Mouse (Mus musculus): ENCODE results near the gene Mical2. TPM values are rescaled to one million over a fixed set of nuclear protein-coding genes. Genes with fewer than 3 reads are reported as not detected.

Gene Mical2
- polyA plus RNA-seq, 1 experiment from 2014 or later = 4.4 TPM

GRCm38 (mm10) chr7:112197461-112197860, 28.2 kb upstream of the Mical2 start:
- H3K4me3 ChIP-seq = no peak overlapping the region
- no peaks in the 10 kb centered on the region for H3K36me3 ChIP-seq
- no peak overlapping the region for H3K27ac ChIP-seq
- 71% methylated on average over 8 of the region's 8 CpGs for WGBS
- ATAC-seq (ENCODE audit: insufficient number of reproducible peaks, low FRiP score, low TSS enrichment, low read depth) = no peak
- no peak overlapping the region for H3K9ac ChIP-seq
- no peaks in the 10 kb centered on the region for H3K9me3 ChIP-seq
- H3K27me3 ChIP-seq = no peaks in the 10 kb centered on the region
- no peak overlapping the region for H3K4me2 ChIP-seq
- H3K4me1 ChIP-seq = peaks cover 8% of the 10 kb centered on the region

DNA sequence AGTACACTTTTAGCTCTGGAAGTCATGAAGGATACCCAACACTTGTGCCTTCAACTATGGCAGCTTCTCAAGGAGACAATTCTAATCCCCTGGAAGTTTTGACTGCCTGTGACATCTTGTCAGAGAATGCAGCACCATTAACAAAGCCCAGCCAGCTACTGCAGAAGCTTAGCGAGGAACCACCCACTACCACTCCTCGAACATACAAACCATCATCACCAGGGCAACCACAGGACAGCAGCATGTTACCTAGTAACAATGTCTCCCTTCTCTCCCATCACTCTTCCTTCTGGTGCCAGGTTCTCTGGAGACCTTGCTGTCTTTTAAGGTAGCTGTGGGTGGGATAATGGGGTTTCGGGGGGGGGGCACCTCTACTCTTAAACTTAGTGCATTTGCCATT, 26.3 kb upstream of the Mical2 start:
- Histone ChIP-seq H3K4me3 (no peak overlapping the region), H3K36me3 (no peaks in the 10 kb centered on the region), H3K4me2 (no peak overlapping the region), H3K9me3 (no peaks in the 10 kb centered on the region), H3K4me1 (peaks cover 9% of the 10 kb centered on the region; the same call in 1 of the 2 replicates), H3K27me3 (no peaks in the 10 kb centered on the region), H3K27ac (no peak overlapping the region), H3K9ac (no peak overlapping the region)
- 72% methylated on average over 3 of the region's 3 CpGs for whole genome bisulfite sequencing
- no peak for ATAC-seq (ENCODE audit: insufficient number of reproducible peaks, low FRiP score, low TSS enrichment, low read depth)

- no peak overlapping the region for H3K27ac ChIP-seq
- H3K4me2 ChIP-seq = no peak overlapping the region
- peaks cover 10% of the 10 kb centered on the region; the same call in 1 of the 2 replicates for H3K4me1 ChIP-seq
- H3K9me3 ChIP-seq = no peaks in the 10 kb centered on the region
- H3K4me3 ChIP-seq = no peak overlapping the region
- H3K27me3 ChIP-seq = no peaks in the 10 kb centered on the region
- 43% methylated on average over 4 of the region's 4 CpGs for WGBS
- no peaks in the 10 kb centered on the region for H3K36me3 ChIP-seq
- ATAC-seq (ENCODE audit: insufficient number of reproducible peaks, low FRiP score, low TSS enrichment, low read depth) = no peak
- H3K9ac ChIP-seq = no peak overlapping the region
These were observed 24.9 kb upstream of the Mical2 start for GRCm38 (mm10) chr7:112200761-112201160.

DNA sequence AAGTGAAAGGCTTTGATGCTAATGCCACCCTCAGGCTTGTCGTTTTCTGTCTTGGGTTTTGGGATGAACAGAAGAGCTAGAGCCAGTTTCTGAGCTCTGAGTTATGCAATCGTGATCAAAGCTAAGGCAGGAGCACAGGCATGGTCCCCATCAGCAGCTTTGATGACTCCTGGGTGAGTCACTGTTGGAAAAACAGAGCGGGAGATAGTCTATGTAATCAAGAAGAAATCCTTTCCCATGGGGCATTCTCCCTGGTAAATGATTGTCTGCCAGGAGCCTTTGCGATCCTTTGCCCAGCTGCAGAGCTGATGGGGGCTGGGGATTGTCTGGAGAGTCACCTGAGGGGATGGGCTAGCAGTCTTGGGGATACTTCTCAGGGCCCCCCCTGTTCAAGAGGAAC, 23.5 kb upstream of the Mical2 start:
- no peaks in the 10 kb centered on the region for H3K36me3 ChIP-seq
- 40% methylated on average over 4 of the region's 4 CpGs for WGBS
- ATAC-seq (ENCODE audit: insufficient number of reproducible peaks, low FRiP score, low TSS enrichment, low read depth) = no peak

DNA sequence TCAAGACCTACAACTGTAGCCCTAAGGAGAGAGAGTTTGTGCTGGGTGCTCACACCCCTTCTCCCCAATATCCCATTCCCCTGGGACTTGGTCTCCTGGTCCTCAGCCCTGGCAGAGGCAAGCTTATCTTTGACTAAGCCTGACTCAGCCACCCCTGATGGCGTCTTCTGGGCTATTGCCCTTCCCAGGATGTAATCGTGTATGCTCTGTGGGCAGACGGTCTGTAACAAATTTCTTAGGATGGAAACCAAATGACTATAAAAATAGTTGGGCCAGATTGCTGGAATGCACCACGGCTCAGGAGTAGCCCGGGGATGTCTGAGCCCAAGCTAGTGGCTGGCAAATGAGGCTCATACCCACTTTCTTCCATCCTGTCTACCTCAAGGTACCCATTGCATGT, 22.8 kb upstream of the Mical2 start:
- WGBS = 55% methylated on average over 5 of the region's 5 CpGs
- H3K4me2 ChIP-seq = no peak overlapping the region
- no peak overlapping the region for H3K27ac ChIP-seq
- no peak for ATAC-seq (ENCODE audit: insufficient number of reproducible peaks, low FRiP score, low TSS enrichment, low read depth)
- H3K36me3 ChIP-seq = no peaks in the 10 kb centered on the region
- no peaks in the 10 kb centered on the region for H3K9me3 ChIP-seq
- no peak overlapping the region for H3K4me3 ChIP-seq
- peaks cover 10% of the 10 kb centered on the region; the same call in 1 of the 2 replicates for H3K4me1 ChIP-seq
- no peaks in the 10 kb centered on the region for H3K27me3 ChIP-seq
- no peak overlapping the region for H3K9ac ChIP-seq

More for the DNA sequence above, 23.5 kb upstream of the Mical2 start:
- Histone ChIP-seq H3K9ac (no peak overlapping the region), H3K27ac (no peak overlapping the region), H3K4me1 (peaks cover 10% of the 10 kb centered on the region; the same call in 1 of the 2 replicates), H3K9me3 (no peaks in the 10 kb centered on the region), H3K4me2 (no peak overlapping the region), H3K4me3 (no peak overlapping the region), H3K27me3 (no peaks in the 10 kb centered on the region)

- H3K4me1 ChIP-seq = peaks cover 17% of the 10 kb centered on the region
- H3K27me3 ChIP-seq = no peaks in the 10 kb centered on the region
- no peak overlapping the region for H3K27ac ChIP-seq
- H3K9ac ChIP-seq = no peak overlapping the region
- WGBS = 72% methylated on average over 5 of the region's 5 CpGs
- H3K4me3 ChIP-seq = no peak overlapping the region
- ATAC-seq (ENCODE audit: insufficient number of reproducible peaks, low FRiP score, low TSS enrichment, low read depth) = no peak
- no peaks in the 10 kb centered on the region for H3K9me3 ChIP-seq
- no peaks in the 10 kb centered on the region for H3K36me3 ChIP-seq
- H3K4me2 ChIP-seq = no peak overlapping the region
These were observed 21.7 kb upstream of the Mical2 start for GRCm38 (mm10) chr7:112203937-112204336.

DNA sequence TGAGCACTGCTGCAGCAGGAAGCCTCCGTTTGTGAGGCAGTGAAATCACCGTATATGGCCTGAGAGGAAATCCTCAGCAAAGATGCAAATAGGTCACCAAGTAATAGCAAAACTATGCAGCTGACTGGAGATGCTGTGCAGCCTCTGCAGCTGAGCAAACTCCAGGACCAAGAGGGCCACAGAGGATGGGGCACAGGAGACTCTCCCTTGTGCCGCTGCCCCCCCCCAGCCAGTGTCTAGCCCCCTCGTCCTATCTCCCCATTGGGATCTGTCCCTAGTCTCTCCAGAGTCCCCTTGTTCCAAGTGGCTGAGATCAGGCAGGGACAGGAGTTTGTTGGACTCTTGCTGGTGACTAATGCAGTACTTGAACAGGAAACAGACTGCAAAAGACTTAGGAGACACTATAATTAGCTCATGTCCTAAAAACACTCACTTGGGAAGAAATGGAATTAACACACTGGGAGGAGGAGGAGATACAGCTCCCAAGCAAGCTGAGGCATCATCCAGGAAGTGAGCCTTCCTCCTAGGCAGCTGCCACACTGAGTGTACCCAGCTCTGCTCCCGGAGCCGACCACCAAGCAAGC, 21.2 kb upstream of the Mical2 start:
- no peak overlapping the region for H3K4me3 ChIP-seq
- H3K9me3 ChIP-seq = no peaks in the 10 kb centered on the region
- H3K4me1 ChIP-seq = peaks cover 17% of the 10 kb centered on the region
- no peak for ATAC-seq (ENCODE audit: insufficient number of reproducible peaks, low FRiP score, low TSS enrichment, low read depth)
- peak overlapping the region; percentile 47; the same call in 1 of the 2 replicates for H3K27ac ChIP-seq
- no peak overlapping the region for H3K9ac ChIP-seq
- 59% methylated on average over 6 of the region's 6 CpGs for WGBS
- H3K36me3 ChIP-seq = no peaks in the 10 kb centered on the region
- H3K27me3 ChIP-seq = no peaks in the 10 kb centered on the region
- no peak overlapping the region for H3K4me2 ChIP-seq

- H3K27ac ChIP-seq = no peak overlapping the region
- H3K4me3 ChIP-seq = no peak overlapping the region
- no peak for ATAC-seq (ENCODE audit: insufficient number of reproducible peaks, low FRiP score, low TSS enrichment, low read depth)
- no peak overlapping the region for H3K4me2 ChIP-seq
- H3K9me3 ChIP-seq = no peaks in the 10 kb centered on the region
- H3K27me3 ChIP-seq = no peaks in the 10 kb centered on the region
- 77% methylated on average over 6 of the region's 6 CpGs for WGBS
- H3K36me3 ChIP-seq = no peaks in the 10 kb centered on the region
- H3K4me1 ChIP-seq = peaks cover 17% of the 10 kb centered on the region
- no peak overlapping the region for H3K9ac ChIP-seq
These were observed 20.1 kb upstream of the Mical2 start for GRCm38 (mm10) chr7:112205513-112205912.

DNA sequence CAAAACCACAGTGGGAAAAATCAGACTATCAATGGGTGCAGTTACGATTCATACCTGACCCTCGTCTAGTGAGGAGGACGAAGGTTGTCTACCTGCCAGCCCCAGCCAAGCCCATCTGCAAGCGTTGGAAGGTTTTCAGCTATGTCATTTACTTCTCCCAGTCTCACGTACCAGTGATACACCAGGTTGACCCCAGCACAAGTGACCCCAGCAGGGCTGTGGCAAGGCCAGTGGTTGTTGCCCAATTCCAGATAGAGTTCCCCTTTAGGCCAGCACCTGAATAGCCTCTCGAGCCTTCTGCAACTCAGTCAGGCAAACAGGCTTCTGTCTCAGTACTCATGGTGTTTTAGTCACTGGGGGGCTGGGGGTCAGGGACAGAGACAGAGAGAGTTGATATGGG, 17.9 kb upstream of the Mical2 start:
- Histone ChIP-seq H3K4me1 (peaks cover 14% of the 10 kb centered on the region), H3K4me3 (no peak overlapping the region), H3K9me3 (no peaks in the 10 kb centered on the region), H3K27me3 (no peaks in the 10 kb centered on the region), H3K36me3 (no peaks in the 10 kb centered on the region), H3K9ac (no peak overlapping the region), H3K4me2 (no peak overlapping the region), H3K27ac (no peak overlapping the region)
- ATAC-seq (ENCODE audit: insufficient number of reproducible peaks, low FRiP score, low TSS enrichment, low read depth) = no peak
- WGBS = 89% methylated on average over 6 of the region's 6 CpGs

GRCm38 (mm10) chr7:112208323-112209167, 17.1 kb upstream of the Mical2 start:
- Histone ChIP-seq H3K4me1 (peaks cover 18% of the 10 kb centered on the region), H3K27ac (no peak overlapping the region), H3K36me3 (no peaks in the 10 kb centered on the region), H3K4me3 (no peak overlapping the region), H3K4me2 (no peak overlapping the region), H3K9ac (no peak overlapping the region), H3K9me3 (no peaks in the 10 kb centered on the region), H3K27me3 (no peaks in the 10 kb centered on the region)
- WGBS = 56% methylated on average over 10 of the region's 10 CpGs
- no peak for ATAC-seq (ENCODE audit: insufficient number of reproducible peaks, low FRiP score, low TSS enrichment, low read depth)

DNA sequence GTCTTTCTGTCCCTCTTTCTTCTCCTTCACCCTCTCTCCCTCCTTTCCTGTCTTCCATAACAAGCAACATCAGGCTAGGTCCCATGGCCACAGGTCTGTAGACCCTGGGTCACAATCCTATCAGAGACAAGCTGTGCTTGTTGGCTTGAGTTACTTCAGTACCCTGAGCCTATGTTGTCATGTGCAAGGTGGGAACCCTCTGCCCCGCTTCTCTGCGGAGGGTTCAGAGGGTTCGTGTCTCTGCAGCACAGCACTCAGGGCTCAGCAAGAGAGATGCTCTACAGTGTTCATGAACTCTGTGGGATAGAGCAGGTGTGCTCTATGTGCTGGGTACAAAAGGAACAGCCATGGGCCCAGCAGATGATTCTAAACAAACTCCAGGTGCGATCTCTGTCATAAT, 16.0 kb upstream of the Mical2 start:
- Histone ChIP-seq H3K27ac (no peak overlapping the region), H3K36me3 (no peaks in the 10 kb centered on the region), H3K4me1 (peaks cover 17% of the 10 kb centered on the region; the same call in 1 of the 2 replicates), H3K4me3 (no peak overlapping the region), H3K27me3 (no peaks in the 10 kb centered on the region), H3K4me2 (no peak overlapping the region), H3K9me3 (no peaks in the 10 kb centered on the region), H3K9ac (no peak overlapping the region)
- ATAC-seq (ENCODE audit: insufficient number of reproducible peaks, low FRiP score, low TSS enrichment, low read depth) = no peak
- 82% methylated on average over 4 of the region's 4 CpGs for WGBS

- H3K9me3 ChIP-seq = no peaks in the 10 kb centered on the region
- peaks cover 17% of the 10 kb centered on the region; the same call in 1 of the 2 replicates for H3K4me1 ChIP-seq
- H3K36me3 ChIP-seq = no peaks in the 10 kb centered on the region
- no peaks in the 10 kb centered on the region for H3K27me3 ChIP-seq
- ATAC-seq (ENCODE audit: insufficient number of reproducible peaks, low FRiP score, low TSS enrichment, low read depth) = 0 out of 2 replicates have a peak, but pooled peaks have one; percentile 42
- H3K4me3 ChIP-seq = no peak overlapping the region
- H3K4me2 ChIP-seq = no peak overlapping the region
- H3K27ac ChIP-seq = no peak overlapping the region
- WGBS = 30% methylated on average over 8 of the region's 8 CpGs
- no peak overlapping the region for H3K9ac ChIP-seq
These were observed 12.5 kb upstream of the Mical2 start for GRCm38 (mm10) chr7:112212921-112213721.

Data from limb, embryonic 15.5 days (tissue).